Mouse (Mus musculus) embryonic facial prominence, embryonic 12.5 days (tissue): ENCODE data around the gene Pimreg. TPM values are rescaled to one million over a fixed set of nuclear protein-coding genes. Genes with fewer than 3 reads are reported as not detected.

Experiments used
- ATAC-seq: fragments of 200-750 bp; cut with Nextera tagmentation; 2 replicates; pipeline ENCODE4 v1.8.0; 2017; ENCODE audit not compliant: insufficient number of reproducible peaks, insufficient read depth, low FRiP score, low TSS enrichment
- H3K27ac ChIP-seq: fragments of 300-500 bp; sonication (generic); 2 replicates; pipeline ENCODE4 v1.5.1; 2016; ENCODE audit warnings: mild to moderate bottlenecking
- H3K27me3 ChIP-seq: fragments of 300-500 bp; sonication (generic); 2 replicates; pipeline ENCODE4 v1.6.1; 2016; ENCODE audit warnings: mild to moderate bottlenecking, moderate library complexity
- H3K36me3 ChIP-seq: fragments of 300-500 bp; sonication (generic); 2 replicates; pipeline ENCODE4 v1.6.1; 2016; ENCODE audit warnings: mild to moderate bottlenecking
- H3K4me1 ChIP-seq: fragments of 300-500 bp; sonication (generic); 2 replicates; pipeline ENCODE4 v1.6.1; 2016
- H3K4me2 ChIP-seq: fragments of 300-500 bp; sonication (generic); replicated peaks from 2 replicates; pipeline ENCODE4 v1.6.1; 2016; ENCODE audit warnings: mild to moderate bottlenecking, moderate library complexity
- H3K4me3 ChIP-seq: fragments of 300-500 bp; sonication (generic); 2 replicates; pipeline ENCODE4 v1.5.1; 2016; ENCODE audit warnings: mild to moderate bottlenecking
- H3K9ac ChIP-seq: fragments of 300-500 bp; sonication (generic); 2 replicates; pipeline ENCODE4 v1.6.1; 2016; ENCODE audit warnings: mild to moderate bottlenecking, moderate library complexity
- H3K9me3 ChIP-seq: fragments of 300-500 bp; sonication (generic); 2 replicates; pipeline ENCODE4 v1.6.1; 2016; ENCODE audit warnings: mild to moderate bottlenecking, moderate library complexity
- WGBS: fragments of 180-500 bp; shearing (Covaris S2); methylation state at CpG from one replicate; pipeline ENCODE4 v1.1.7; 2016; 5-methylcytosine and 5-hydroxymethylcytosine counted together
- polyA plus RNA-seq: library from polyadenylated mRNA; unstranded; fragments of >200 nt; fragmentation: Nextera tagmentation; extraction: Ambion mirVana; gene quantifications from 2 replicates; pipeline ENCODE4 v1.2.1, GENCODE M21; 2016

Gene Pimreg
- polyA plus RNA-seq, 1 experiment from 2014 or later = 143 TPM

DNA sequence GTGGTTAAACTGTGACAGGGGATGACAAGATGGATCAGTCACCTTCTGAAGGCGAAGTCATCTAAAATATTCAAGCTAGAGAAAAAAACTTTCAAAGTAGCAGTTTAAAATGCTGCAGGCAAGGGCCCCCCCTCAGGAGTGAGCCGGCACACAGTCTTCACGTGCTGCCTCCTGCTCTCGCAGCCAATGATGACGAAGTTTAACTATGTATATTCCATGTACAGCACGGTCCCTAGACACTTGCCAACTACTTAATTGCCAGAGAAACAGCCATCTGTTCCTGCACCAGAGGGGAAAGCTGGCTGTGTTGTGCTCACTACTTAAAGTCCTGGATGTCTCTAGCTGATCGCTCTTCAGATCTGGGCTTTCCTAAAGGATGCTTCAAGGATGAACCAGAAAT is 26.2 kb downstream of the Pimreg start:
- Histone ChIP-seq H3K9me3 (peaks cover 17% of the 10 kb centered on the region; the same call in 1 of the 2 replicates), H3K9ac (no peak overlapping the region), H3K4me1 (no peaks in the 10 kb centered on the region), H3K27ac (no peak overlapping the region), H3K36me3 (no peaks in the 10 kb centered on the region), H3K4me2 (no peak overlapping the region), H3K4me3 (no peak overlapping the region), H3K27me3 (no peaks in the 10 kb centered on the region)
- no peak for ATAC-seq
- 61% methylated on average over 7 of the region's 7 CpGs for WGBS

DNA sequence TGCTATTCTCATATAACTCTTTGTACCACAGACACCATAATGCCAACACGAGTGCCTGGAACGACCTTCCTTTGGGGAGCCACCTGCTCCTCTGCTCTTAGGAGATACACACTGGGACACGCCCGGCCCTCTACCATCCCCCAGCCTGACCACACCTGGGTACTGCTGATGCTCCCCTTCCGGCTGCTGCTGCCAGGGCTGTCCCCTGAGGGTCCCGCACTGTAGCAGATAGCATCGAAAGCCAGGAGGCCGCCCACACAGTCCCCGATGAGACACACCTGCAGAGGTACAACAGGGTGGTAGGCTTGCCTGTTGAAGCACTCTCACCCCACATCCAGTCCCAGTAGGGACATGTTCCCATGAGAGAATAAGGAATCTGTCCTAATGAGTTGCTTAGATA is 28.9 kb downstream of the Pimreg start:
- Histone ChIP-seq H3K36me3 (no peaks in the 10 kb centered on the region), H3K4me3 (no peak overlapping the region), H3K9me3 (no peaks in the 10 kb centered on the region), H3K27me3 (no peaks in the 10 kb centered on the region), H3K9ac (no peak overlapping the region), H3K4me1 (no peaks in the 10 kb centered on the region), H3K27ac (no peak overlapping the region), H3K4me2 (no peak overlapping the region)
- 89% methylated on average over 9 of the region's 9 CpGs for WGBS
- ATAC-seq = no peak

DNA sequence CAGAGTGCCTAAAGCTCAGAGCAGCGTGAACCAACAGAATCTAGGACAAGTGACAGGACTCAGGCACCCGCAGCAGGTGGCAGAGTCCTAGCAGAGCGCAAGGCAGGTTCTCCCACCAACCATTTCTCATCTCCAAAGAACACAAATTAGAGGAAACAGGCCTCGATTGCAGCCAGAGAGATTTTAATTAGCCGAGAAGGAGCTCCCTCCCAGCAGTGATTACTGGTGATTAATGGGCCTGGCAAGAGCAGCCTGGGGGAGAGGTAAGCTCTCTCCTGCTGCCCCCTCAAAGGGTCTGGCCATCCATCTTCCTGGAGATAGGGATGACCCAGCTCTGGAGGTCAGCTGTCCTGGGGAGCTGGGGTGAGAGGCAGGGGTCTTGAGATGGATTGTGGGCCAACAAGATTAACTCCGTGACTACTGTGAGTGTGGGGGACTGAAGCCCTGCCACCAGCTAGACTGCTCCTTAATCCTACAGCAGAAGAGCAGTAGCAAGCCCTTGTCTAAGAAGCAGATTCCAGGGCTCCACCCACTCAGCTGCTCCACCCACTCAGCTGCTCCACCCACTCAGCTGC is 30.6 kb downstream of the Pimreg start:
- Histone ChIP-seq H3K9ac (no peak overlapping the region), H3K27ac (no peak overlapping the region), H3K4me2 (no peak overlapping the region), H3K9me3 (no peaks in the 10 kb centered on the region), H3K36me3 (no peaks in the 10 kb centered on the region), H3K4me1 (no peaks in the 10 kb centered on the region), H3K4me3 (no peak overlapping the region), H3K27me3 (no peaks in the 10 kb centered on the region)
- ATAC-seq = no peak
- WGBS = 44% methylated on average over 6 of the region's 6 CpGs

DNA sequence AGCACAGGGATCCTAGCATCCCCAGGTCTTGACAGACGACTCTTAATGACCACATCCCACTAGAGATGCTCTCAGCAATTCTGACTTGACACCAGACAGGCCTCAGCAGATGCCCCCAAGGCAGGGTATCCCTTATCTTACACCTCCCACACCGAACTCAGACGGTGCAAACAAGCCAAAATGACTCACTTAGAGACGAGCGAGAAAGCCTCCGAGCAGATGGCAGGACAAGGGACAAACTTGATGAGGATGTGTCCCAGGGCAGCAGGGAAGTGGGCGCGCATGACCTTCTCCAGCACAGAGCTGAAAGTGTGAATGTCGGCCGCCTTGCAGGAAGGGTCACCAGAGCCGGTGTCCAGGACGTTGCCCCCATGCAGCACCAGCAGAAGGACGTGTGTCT is 32.4 kb downstream of the Pimreg start:
- H3K4me1 ChIP-seq = no peaks in the 10 kb centered on the region
- ATAC-seq = no peak
- H3K9ac ChIP-seq = no peak overlapping the region
- H3K4me3 ChIP-seq = no peak overlapping the region
- H3K9me3 ChIP-seq = no peaks in the 10 kb centered on the region
- 81% methylated on average over 13 of the region's 13 CpGs for WGBS
- H3K4me2 ChIP-seq = no peak overlapping the region
- no peak overlapping the region for H3K27ac ChIP-seq
- no peaks in the 10 kb centered on the region for H3K36me3 ChIP-seq
- no peaks in the 10 kb centered on the region for H3K27me3 ChIP-seq

DNA sequence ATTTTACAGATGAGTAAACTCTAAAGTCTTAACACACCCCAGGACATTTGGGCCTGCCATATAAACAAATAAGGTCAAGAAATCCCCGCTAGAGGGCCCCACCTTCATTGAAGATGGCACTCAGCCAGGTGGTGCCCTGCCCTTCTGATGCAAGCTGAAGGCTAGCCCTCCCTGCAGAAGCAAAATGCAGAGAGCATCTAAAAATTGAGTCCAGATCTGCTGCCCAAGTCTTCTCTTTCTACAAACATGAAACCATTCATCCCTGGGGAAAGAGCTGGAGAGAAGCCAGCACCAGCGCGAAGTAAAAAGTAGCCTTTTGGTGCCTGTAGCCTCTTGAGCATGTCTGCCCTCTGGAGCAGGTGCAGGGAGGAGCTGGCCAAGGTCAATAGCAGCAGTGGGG is 36.2 kb downstream of the Pimreg start:
- H3K4me1 ChIP-seq = no peaks in the 10 kb centered on the region
- ATAC-seq = no peak
- H3K4me3 ChIP-seq = no peak overlapping the region

DNA sequence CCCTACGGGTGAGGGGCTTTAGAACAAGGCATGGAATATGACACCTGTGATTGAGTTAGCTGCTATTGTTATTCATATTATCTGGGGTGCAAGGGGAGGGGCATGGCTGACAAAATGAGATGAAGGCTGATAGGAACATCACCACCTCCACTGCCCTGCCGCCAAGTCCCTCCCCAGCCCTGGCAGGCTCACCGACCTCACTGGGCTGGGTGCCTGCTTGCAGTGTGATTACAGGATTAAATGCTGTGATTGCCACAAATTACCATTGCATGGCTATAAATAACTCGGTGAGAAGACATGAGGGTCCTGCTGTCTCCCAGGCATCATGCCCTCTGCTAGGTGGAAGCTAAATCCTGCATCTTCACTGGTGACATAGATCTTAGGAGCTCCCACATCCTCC is 36.8 kb downstream of the Pimreg start:
- H3K4me2 ChIP-seq = no peak overlapping the region
- no peak overlapping the region for H3K9ac ChIP-seq
- no peaks in the 10 kb centered on the region for H3K27me3 ChIP-seq
- no peaks in the 10 kb centered on the region for H3K36me3 ChIP-seq
- WGBS = 50% methylated on average over 4 of the region's 4 CpGs
- no peak overlapping the region for H3K27ac ChIP-seq
- H3K4me3 ChIP-seq = no peak overlapping the region
- no peak for ATAC-seq
- no peaks in the 10 kb centered on the region for H3K4me1 ChIP-seq
- H3K9me3 ChIP-seq = no peaks in the 10 kb centered on the region

More for the DNA sequence above, 36.2 kb downstream of the Pimreg start:
- WGBS = 42% methylated on average over 3 of the region's 3 CpGs
- Histone ChIP-seq H3K36me3 (no peaks in the 10 kb centered on the region), H3K9ac (no peak overlapping the region), H3K9me3 (no peaks in the 10 kb centered on the region), H3K27ac (no peak overlapping the region), H3K27me3 (no peaks in the 10 kb centered on the region), H3K4me2 (no peak overlapping the region)

DNA sequence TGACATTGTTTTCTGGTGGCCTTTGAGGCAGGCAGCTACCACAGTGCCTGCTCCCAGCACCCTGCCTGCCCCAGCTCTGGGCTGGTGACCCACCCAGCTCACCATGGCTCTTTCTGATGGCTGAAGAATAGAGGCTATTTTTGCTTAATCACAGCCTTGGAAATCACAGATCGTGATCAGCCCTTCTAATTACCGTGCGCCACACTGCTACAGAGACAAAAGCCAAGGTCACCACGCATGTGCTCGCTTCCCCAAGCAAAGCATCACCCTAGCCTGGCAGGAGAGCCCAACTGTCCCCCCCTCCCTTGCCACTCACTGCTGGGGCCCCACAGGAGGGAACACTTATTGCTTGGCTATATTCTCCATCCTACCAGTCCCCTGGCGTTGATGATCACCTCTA is 38.6 kb downstream of the Pimreg start:
- no peak for ATAC-seq
- Histone ChIP-seq H3K27me3 (no peaks in the 10 kb centered on the region), H3K27ac (no peak overlapping the region), H3K4me2 (no peak overlapping the region), H3K4me3 (no peak overlapping the region), H3K36me3 (no peaks in the 10 kb centered on the region), H3K9me3 (no peaks in the 10 kb centered on the region), H3K4me1 (no peaks in the 10 kb centered on the region), H3K9ac (no peak overlapping the region)
- WGBS = 85% methylated on average over 6 of the region's 6 CpGs

DNA sequence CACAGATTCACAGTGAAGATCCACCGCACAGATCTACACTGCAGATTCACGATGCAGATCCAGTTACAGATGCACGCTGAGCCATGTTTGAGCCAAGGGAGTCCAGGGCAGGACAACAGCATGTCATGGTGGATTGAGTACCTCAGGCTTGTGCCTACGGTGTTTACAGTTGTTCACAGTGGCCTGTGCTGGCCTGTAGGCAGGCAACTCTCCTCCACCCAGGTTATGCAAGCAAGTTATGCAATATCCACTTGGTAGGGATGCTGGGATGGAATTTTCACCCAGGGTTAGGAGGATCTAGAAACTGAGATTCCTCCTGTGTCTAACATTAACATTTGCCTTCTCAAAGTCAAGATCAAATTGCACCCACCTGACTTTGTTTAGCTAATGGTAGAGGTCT is 40.8 kb downstream of the Pimreg start:
- Histone ChIP-seq H3K9me3 (no peaks in the 10 kb centered on the region), H3K4me1 (peaks cover 9% of the 10 kb centered on the region), H3K4me2 (no peak overlapping the region), H3K36me3 (no peaks in the 10 kb centered on the region), H3K4me3 (no peak overlapping the region), H3K27ac (no peak overlapping the region), H3K27me3 (no peaks in the 10 kb centered on the region), H3K9ac (no peak overlapping the region)
- no peak for ATAC-seq
- 87% methylated on average over 4 of the region's 4 CpGs for WGBS

DNA sequence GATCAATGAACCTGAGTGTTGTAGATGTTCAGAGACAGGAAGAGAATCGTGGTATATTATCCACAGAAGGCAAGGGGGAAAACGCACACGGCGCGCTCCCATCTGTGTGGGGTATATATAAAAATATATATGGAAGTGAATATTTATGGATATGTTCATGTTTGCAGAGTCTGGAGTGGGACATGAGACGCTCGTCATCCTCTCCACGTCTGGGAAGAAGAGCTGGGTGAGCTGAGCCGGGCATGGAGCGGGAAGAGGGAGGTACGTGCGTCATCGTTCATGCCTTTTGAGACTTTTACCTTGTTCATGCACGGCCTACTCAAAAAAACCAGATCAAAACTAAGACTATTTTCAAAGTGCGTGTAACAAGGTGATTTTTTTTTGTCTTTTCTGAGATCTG is 42.5 kb downstream of the Pimreg start:
- no peaks in the 10 kb centered on the region for H3K27me3 ChIP-seq
- WGBS = 92% methylated on average over 15 of the region's 15 CpGs
- ATAC-seq = no peak

DNA sequence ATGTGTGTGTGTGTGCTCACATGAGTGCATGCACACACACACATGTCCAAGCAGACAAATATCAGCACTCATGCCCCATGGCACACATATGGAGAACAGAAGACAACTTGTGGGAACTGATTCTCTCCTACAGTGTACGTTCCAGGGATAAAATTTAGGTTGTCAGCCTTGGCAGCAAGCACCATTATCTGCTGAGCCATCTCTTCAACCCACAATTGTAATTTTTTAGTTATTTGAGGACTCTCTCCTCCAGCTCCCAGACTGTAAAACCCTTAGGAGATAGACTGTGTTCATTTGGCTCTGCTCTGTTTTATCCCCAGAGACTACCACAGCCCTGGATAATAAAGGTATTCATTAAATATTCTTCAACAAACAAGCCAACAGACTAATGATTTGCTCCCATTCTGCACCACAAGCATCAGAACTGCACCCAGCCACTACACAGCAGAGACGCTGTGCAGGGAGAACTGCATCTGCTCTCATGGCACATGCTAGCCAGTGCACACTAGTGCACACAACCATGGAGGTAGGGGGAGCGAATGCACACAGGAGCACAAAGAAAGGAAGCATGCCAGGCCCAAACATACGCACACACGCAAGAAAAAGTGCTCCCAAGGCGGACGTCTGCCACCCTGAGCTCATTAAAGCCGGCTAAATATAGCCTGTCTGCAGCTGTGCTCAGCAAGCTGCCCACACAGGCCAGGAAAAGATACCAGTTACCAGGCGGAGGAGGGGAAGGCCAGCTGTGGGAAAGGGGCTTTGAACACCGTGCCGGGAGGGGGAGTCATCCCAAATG is 44.6 kb downstream of the Pimreg start:
- no peaks in the 10 kb centered on the region for H3K9me3 ChIP-seq
- H3K27me3 ChIP-seq = no peaks in the 10 kb centered on the region
- H3K27ac ChIP-seq = peak overlapping the region; percentile 36; the same call in 1 of the 2 replicates
- H3K9ac ChIP-seq = no peak overlapping the region
- WGBS = 33% methylated on average over 11 of the region's 11 CpGs
- H3K4me2 ChIP-seq = no peak overlapping the region
- no peak for ATAC-seq
- no peaks in the 10 kb centered on the region for H3K36me3 ChIP-seq
- H3K4me3 ChIP-seq = no peak overlapping the region
- H3K4me1 ChIP-seq = peaks cover 9% of the 10 kb centered on the region

More for the DNA sequence above, 42.5 kb downstream of the Pimreg start:
- no peak overlapping the region for H3K27ac ChIP-seq
- H3K9ac ChIP-seq = no peak overlapping the region
- no peaks in the 10 kb centered on the region for H3K9me3 ChIP-seq
- H3K4me1 ChIP-seq = peaks cover 9% of the 10 kb centered on the region
- H3K4me3 ChIP-seq = no peak overlapping the region
- H3K36me3 ChIP-seq = no peaks in the 10 kb centered on the region
- H3K4me2 ChIP-seq = no peak overlapping the region

DNA sequence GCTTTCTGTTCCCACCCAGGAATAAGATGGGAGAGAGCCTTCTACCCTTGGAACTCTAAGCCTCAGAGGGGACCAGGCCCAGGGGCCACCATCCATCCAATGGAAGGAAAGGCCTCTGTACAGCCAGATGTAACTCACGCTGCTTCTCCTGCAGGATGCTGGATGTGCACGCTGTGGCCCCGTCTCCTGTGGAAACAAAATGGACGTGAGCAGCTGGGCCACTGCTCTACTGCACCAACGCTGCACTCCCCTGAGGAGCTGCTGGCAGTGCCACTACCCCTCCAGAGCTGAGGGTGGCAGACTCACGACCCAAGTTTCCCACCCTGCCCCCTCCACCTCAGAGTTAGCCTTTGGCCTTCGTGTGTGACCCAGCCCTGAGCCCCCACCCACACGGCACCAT is 50.6 kb downstream of the Pimreg start:
- Histone ChIP-seq H3K4me2 (no peak overlapping the region), H3K4me3 (no peak overlapping the region), H3K4me1 (no peaks in the 10 kb centered on the region), H3K36me3 (no peaks in the 10 kb centered on the region), H3K27me3 (no peaks in the 10 kb centered on the region), H3K9me3 (no peaks in the 10 kb centered on the region), H3K9ac (no peak overlapping the region), H3K27ac (no peak overlapping the region)
- ATAC-seq = peak; percentile 28; the same call in 1 of the 2 replicates
- 59% methylated on average over 8 of the region's 8 CpGs for WGBS

DNA sequence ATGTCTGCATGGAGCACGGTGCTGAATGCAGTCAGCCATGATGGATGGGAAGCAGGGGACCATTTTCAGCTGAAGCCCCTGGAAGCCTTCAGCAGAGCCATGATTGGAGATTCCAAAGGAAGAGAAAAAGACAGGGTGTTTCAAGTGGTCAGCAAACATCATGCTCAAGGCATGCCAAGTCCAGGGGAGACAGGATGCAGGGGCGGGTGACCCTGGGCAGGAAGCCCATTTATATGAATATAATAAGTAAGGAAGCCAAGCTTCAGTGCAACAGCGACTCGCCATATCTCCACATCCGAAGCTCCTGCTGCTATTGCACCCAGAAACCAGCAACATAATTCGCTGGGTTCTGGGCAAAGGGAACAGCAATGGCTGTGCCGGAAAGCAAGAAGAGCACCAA is 52.6 kb downstream of the Pimreg start:
- 86% methylated on average over 7 of the region's 7 CpGs for WGBS
- Histone ChIP-seq H3K4me3 (no peak overlapping the region), H3K9me3 (no peaks in the 10 kb centered on the region), H3K4me1 (no peaks in the 10 kb centered on the region), H3K9ac (no peak overlapping the region), H3K36me3 (no peaks in the 10 kb centered on the region), H3K4me2 (no peak overlapping the region), H3K27ac (no peak overlapping the region), H3K27me3 (no peaks in the 10 kb centered on the region)
- ATAC-seq = no peak
